Mouse (Mus musculus): ENCODE results near the gene Rpl35a. TPM values are rescaled to one million over a fixed set of nuclear protein-coding genes. Genes with fewer than 3 reads are reported as not detected.

Gene Rpl35a
- 999 and 1,117 TPM in 2 replicates for polyA plus RNA-seq (2015; fragmentation: Nextera tagmentation; extraction: Ambion mirVana)

GRCm38 (mm10) chr16:33056095-33056785 lies at the start of gene Rpl35a, which contains the start of gene Iqcg:
Gene Rpl35a (plus strand): TSS chr16:33056453.
Gene Iqcg (minus strand): TSS chr16:33056218.
- Histone ChIP-seq H3K4me1 (peaks cover 26% of the 10 kb centered on the region), H3K9me3 (replicated peaks) (no peaks in the 10 kb centered on the region), H3K36me3 (peaks cover 33% of the 10 kb centered on the region), H3K27ac (peak within 1 kb of the TSS; percentile 94), H3K9ac (peak within 1 kb of the TSS; percentile 99), H3K4me2 (peak within 1 kb of the TSS; percentile 67), H3K27me3 (no peaks in the 10 kb centered on the region), H3K4me3 (replicated peaks) (peak within 1 kb of the TSS; percentile 97)
- under 1% methylated on average over 47 of the region's 47 CpGs for WGBS
- peak; percentile 90 for ATAC-seq (replicated peaks; ENCODE audit: low FRiP score)

GRCm38 (mm10) chr16:33006888-33007287 lies 49.4 kb upstream of the Rpl35a start:
- Histone ChIP-seq H3K27me3 (no peaks in the 10 kb centered on the region), H3K27ac (no peak overlapping the region), H3K36me3 (peaks cover 87% of the 10 kb centered on the region), H3K9ac (no peak overlapping the region), H3K9me3 (replicated peaks) (no peaks in the 10 kb centered on the region), H3K4me2 (no peak overlapping the region), H3K4me1 (no peaks in the 10 kb centered on the region), H3K4me3 (replicated peaks) (no peak overlapping the region)
- 89% methylated on average over 7 of the region's 7 CpGs for WGBS
- no peak for ATAC-seq (replicated peaks; ENCODE audit: low FRiP score)

- Histone ChIP-seq H3K9me3 (replicated peaks) (no peaks in the 10 kb centered on the region), H3K9ac (no peak overlapping the region), H3K4me3 (replicated peaks) (no peak overlapping the region), H3K27ac (no peak overlapping the region), H3K4me2 (no peak overlapping the region), H3K27me3 (no peaks in the 10 kb centered on the region), H3K36me3 (peaks cover 92% of the 10 kb centered on the region), H3K4me1 (no peaks in the 10 kb centered on the region)
- 88% methylated on average over 7 of the region's 7 CpGs for WGBS
- ATAC-seq (replicated peaks; ENCODE audit: low FRiP score): no peak
Measured at GRCm38 (mm10) chr16:33007436-33007835, 48.8 kb upstream of the Rpl35a start.

- Histone ChIP-seq H3K4me1 (no peaks in the 10 kb centered on the region), H3K27me3 (no peaks in the 10 kb centered on the region), H3K4me3 (replicated peaks) (no peak overlapping the region), H3K27ac (no peak overlapping the region), H3K36me3 (peaks cover 97% of the 10 kb centered on the region), H3K9me3 (replicated peaks) (no peaks in the 10 kb centered on the region), H3K9ac (no peak overlapping the region), H3K4me2 (no peak overlapping the region)
- no peak for ATAC-seq (replicated peaks; ENCODE audit: low FRiP score)
- 96% methylated on average over 6 of the region's 6 CpGs for WGBS
Measured at GRCm38 (mm10) chr16:33010166-33010565, 46.1 kb upstream of the Rpl35a start.

GRCm38 (mm10) chr16:33013801-33014200 lies 42.5 kb upstream of the Rpl35a start:
- 93% methylated on average over 5 of the region's 5 CpGs for WGBS
- Histone ChIP-seq H3K4me2 (no peak overlapping the region), H3K4me3 (replicated peaks) (no peak overlapping the region), H3K9ac (no peak overlapping the region), H3K9me3 (replicated peaks) (no peaks in the 10 kb centered on the region), H3K27me3 (no peaks in the 10 kb centered on the region), H3K27ac (no peak overlapping the region), H3K36me3 (peaks cover 75% of the 10 kb centered on the region), H3K4me1 (peaks cover 7% of the 10 kb centered on the region)
- ATAC-seq (replicated peaks; ENCODE audit: low FRiP score): no peak

GRCm38 (mm10) chr16:33014921-33015320 lies 41.3 kb upstream of the Rpl35a start:
- ATAC-seq (replicated peaks; ENCODE audit: low FRiP score): no peak
- no peaks in the 10 kb centered on the region for H3K9me3 ChIP-seq (replicated peaks)
- no peak overlapping the region for H3K4me2 ChIP-seq
- H3K4me1 ChIP-seq: peaks cover 15% of the 10 kb centered on the region
- H3K9ac ChIP-seq: no peak overlapping the region
- H3K4me3 ChIP-seq (replicated peaks): no peak overlapping the region
- no peak overlapping the region for H3K27ac ChIP-seq
- 92% methylated on average over 1 of the region's 1 CpGs for WGBS
- H3K36me3 ChIP-seq: peaks cover 63% of the 10 kb centered on the region
- no peaks in the 10 kb centered on the region for H3K27me3 ChIP-seq

- no peak overlapping the region for H3K27ac ChIP-seq
- H3K9me3 ChIP-seq (replicated peaks): no peaks in the 10 kb centered on the region
- peaks cover 15% of the 10 kb centered on the region for H3K4me1 ChIP-seq
- H3K4me2 ChIP-seq: no peak overlapping the region
- no peaks in the 10 kb centered on the region for H3K27me3 ChIP-seq
- WGBS: 97% methylated on average over 3 of the region's 3 CpGs
- no peak overlapping the region for H3K4me3 ChIP-seq (replicated peaks)
- peaks cover 58% of the 10 kb centered on the region for H3K36me3 ChIP-seq
- H3K9ac ChIP-seq: no peak overlapping the region
- ATAC-seq (replicated peaks; ENCODE audit: low FRiP score): no peak
Measured at GRCm38 (mm10) chr16:33015396-33015907, 40.8 kb upstream of the Rpl35a start.

GRCm38 (mm10) chr16:33015986-33016385 lies 40.3 kb upstream of the Rpl35a start:
- H3K27me3 ChIP-seq: no peaks in the 10 kb centered on the region
- no peak overlapping the region for H3K9ac ChIP-seq
- no peak overlapping the region for H3K27ac ChIP-seq
- no peaks in the 10 kb centered on the region for H3K9me3 ChIP-seq (replicated peaks)
- WGBS: 89% methylated on average over 2 of the region's 2 CpGs
- no peak overlapping the region for H3K4me2 ChIP-seq
- H3K4me3 ChIP-seq (replicated peaks): no peak overlapping the region
- peaks cover 15% of the 10 kb centered on the region for H3K4me1 ChIP-seq
- peaks cover 53% of the 10 kb centered on the region for H3K36me3 ChIP-seq
- no peak for ATAC-seq (replicated peaks; ENCODE audit: low FRiP score)

GRCm38 (mm10) chr16:33017677-33018349 lies 38.4 kb upstream of the Rpl35a start:
- WGBS: 72% methylated on average over 5 of the region's 5 CpGs
- Histone ChIP-seq H3K4me1 (peaks cover 15% of the 10 kb centered on the region), H3K4me2 (no peak overlapping the region), H3K36me3 (peaks cover 36% of the 10 kb centered on the region), H3K27me3 (no peaks in the 10 kb centered on the region), H3K27ac (0 out of 2 replicates have a peak overlapping the region, but pooled peaks have one; percentile 28), H3K4me3 (replicated peaks) (no peak overlapping the region), H3K9me3 (replicated peaks) (no peaks in the 10 kb centered on the region), H3K9ac (no peak overlapping the region)
- no peak for ATAC-seq (replicated peaks; ENCODE audit: low FRiP score)

- WGBS: 48% methylated on average over 21 of the region's 21 CpGs
- no peaks in the 10 kb centered on the region for H3K9me3 ChIP-seq (replicated peaks)
- 0 out of 2 replicates have a peak overlapping the region, but pooled peaks have one; percentile 10 for H3K9ac ChIP-seq
- ATAC-seq (replicated peaks; ENCODE audit: low FRiP score): peak; percentile 86
- H3K27me3 ChIP-seq: no peaks in the 10 kb centered on the region
- peak overlapping the region; percentile 88 for H3K27ac ChIP-seq
- H3K4me1 ChIP-seq: peaks cover 15% of the 10 kb centered on the region
- H3K4me3 ChIP-seq (replicated peaks): peak overlapping the region; percentile 25
- peak overlapping the region; percentile 47 for H3K4me2 ChIP-seq
- peaks cover 21% of the 10 kb centered on the region for H3K36me3 ChIP-seq
Measured at GRCm38 (mm10) chr16:33019117-33019770, 37.0 kb upstream of the Rpl35a start.

- ATAC-seq (replicated peaks; ENCODE audit: low FRiP score): no peak
- Histone ChIP-seq H3K4me1 (peaks cover 15% of the 10 kb centered on the region), H3K9ac (no peak overlapping the region)
Measured at GRCm38 (mm10) chr16:33021381-33021780, 34.9 kb upstream of the Rpl35a start.

GRCm38 (mm10) chr16:33023750-33024149 lies 32.5 kb upstream of the Rpl35a start:
- Histone ChIP-seq H3K9ac (no peak overlapping the region), H3K27ac (no peak overlapping the region), H3K27me3 (no peaks in the 10 kb centered on the region), H3K4me2 (no peak overlapping the region), H3K4me1 (peaks cover 8% of the 10 kb centered on the region; the same call in 1 of the 2 replicates), H3K36me3 (no peaks in the 10 kb centered on the region), H3K4me3 (replicated peaks) (no peak overlapping the region), H3K9me3 (replicated peaks) (no peaks in the 10 kb centered on the region)
- 2% methylated on average over 4 of the region's 4 CpGs for WGBS
- peak; percentile 70 for ATAC-seq (replicated peaks; ENCODE audit: low FRiP score)

More at GRCm38 (mm10) chr16:33021381-33021780, 34.9 kb upstream of the Rpl35a start:
- 67% methylated on average over 3 of the region's 3 CpGs for WGBS
- Histone ChIP-seq H3K27ac (no peak overlapping the region), H3K27me3 (no peaks in the 10 kb centered on the region), H3K4me3 (replicated peaks) (no peak overlapping the region), H3K4me2 (no peak overlapping the region), H3K36me3 (peaks cover 3% of the 10 kb centered on the region), H3K9me3 (replicated peaks) (no peaks in the 10 kb centered on the region)
